Mouse (Mus musculus) ES-CJ7 (cell line): ENCODE data around the gene Lhfp.
A peak's percentile ranks its signal among the peaks of the same experiment; 100 is the strongest.

ENCODE experiments used
- DNase-seq: peaks from one replicate; pipeline ENCODE4 v3.0.0; 2011; ENCODE audit warnings: low read depth, low spot score

Gene Lhfp

GRCm38 (mm10) chr3:53042240-53042567 is 876 bp downstream of the Lhfp start:
- peak; percentile 12 for DNase-seq

- DNase-seq: no peak
Observed at GRCm38 (mm10) chr3:53043206-53043780, 2.0 kb downstream of the Lhfp start.

GRCm38 (mm10) chr3:53044238-53044637 is 2.9 kb downstream of the Lhfp start:
- DNase-seq: no peak

- no peak for DNase-seq
Observed at GRCm38 (mm10) chr3:53044682-53045299, 3.5 kb downstream of the Lhfp start.

GRCm38 (mm10) chr3:53045697-53046096 is 4.4 kb downstream of the Lhfp start:
- DNase-seq: no peak

- DNase-seq: no peak
Observed at GRCm38 (mm10) chr3:53046371-53046770, 5.0 kb downstream of the Lhfp start.

- DNase-seq: no peak
Observed at GRCm38 (mm10) chr3:53052385-53052784, 11.1 kb downstream of the Lhfp start.

- DNase-seq: no peak
Observed at GRCm38 (mm10) chr3:53056430-53056829, 15.1 kb downstream of the Lhfp start.

GRCm38 (mm10) chr3:53059959-53060358 is 18.6 kb downstream of the Lhfp start:
- no peak for DNase-seq

- no peak for DNase-seq
Observed at GRCm38 (mm10) chr3:53063423-53064147, 22.3 kb downstream of the Lhfp start.

GRCm38 (mm10) chr3:53065267-53066094 is 24.2 kb downstream of the Lhfp start:
- DNase-seq: no peak

GRCm38 (mm10) chr3:53066095-53066372 is 24.7 kb downstream of the Lhfp start:
- no peak for DNase-seq

- no peak for DNase-seq
Observed at GRCm38 (mm10) chr3:53068399-53068798, 27.1 kb downstream of the Lhfp start.

GRCm38 (mm10) chr3:53074264-53074663 is 32.9 kb downstream of the Lhfp start:
- DNase-seq: no peak

- DNase-seq: no peak
Observed at GRCm38 (mm10) chr3:53074761-53075160, 33.4 kb downstream of the Lhfp start.

- no peak for DNase-seq
Observed at GRCm38 (mm10) chr3:53080286-53080685, 39.0 kb downstream of the Lhfp start.

GRCm38 (mm10) chr3:53080710-53081109 is 39.4 kb downstream of the Lhfp start:
- DNase-seq: no peak

GRCm38 (mm10) chr3:53083717-53084116 is 42.4 kb downstream of the Lhfp start:
- DNase-seq: no peak

- no peak for DNase-seq
Observed at GRCm38 (mm10) chr3:53084806-53085205, 43.5 kb downstream of the Lhfp start.

GRCm38 (mm10) chr3:53086481-53087155 is 45.3 kb downstream of the Lhfp start:
- no peak for DNase-seq

GRCm38 (mm10) chr3:53087156-53087805 is 46.0 kb downstream of the Lhfp start:
- DNase-seq: no peak
